In genomic region chr1:53300506-53300905, GRCm38 (mm10) we compare ENCODE assay signal across 25 mouse cellular contexts. TPM values are rescaled to one million over a fixed set of nuclear protein-coding genes. Genes with fewer than 3 reads are reported as not detected.
"Had no signal": no experiment of that assay in that cellular context is flagged by ENCODE, and none has a peak within 500 bp of the region (broad histone marks: within the 10 kb centered on the region; RNA-seq: fewer than 3 reads in every experiment).

No protein-coding gene starts in this region.

- H3K27ac ChIP-seq: lung, embryonic 15.5 days; macrophage; midbrain, embryonic 13.5 days; midbrain, embryonic 15.5 days; neural tube, embryonic 12.5 days; stomach, embryonic 15.5 days; stomach, postnatal 0 days had no signal

- H3K9ac ChIP-seq: lung, embryonic 15.5 days; midbrain, embryonic 13.5 days; midbrain, embryonic 15.5 days; neural tube, embryonic 12.5 days; stomach, embryonic 15.5 days had no signal

- H3K27me3 ChIP-seq: lung, embryonic 15.5 days; megakaryocyte, embryonic 14.5 days; midbrain, embryonic 13.5 days; midbrain, embryonic 15.5 days; neural tube, embryonic 12.5 days; stomach, embryonic 15.5 days had no signal

- H3K4me1 ChIP-seq: stomach, embryonic 15.5 days had no signal

- H3K36me3 ChIP-seq: neural tube, embryonic 12.5 days; stomach, embryonic 15.5 days had no signal

- DNase-seq: lung, adult 2 months; lung, postnatal 14 days; lung, postnatal 36 days; right cerebral cortex, postnatal 14 days; thymus, adult 2 months; thymus, postnatal 25 days; thymus, postnatal 4 days had no signal

- H3K4me3 ChIP-seq: lung, embryonic 15.5 days; megakaryocyte, embryonic 14.5 days; midbrain, embryonic 13.5 days; midbrain, embryonic 15.5 days; neural tube, embryonic 12.5 days; stomach, embryonic 15.5 days had no signal

RNA-seq across cellular contexts. Expression of gene Gm28778, which starts 3.6 kb away (rescaled TPM):
- total RNA-seq: megakaryocyte progenitor cell, adult 5-6 weeks; midbrain, postnatal 0 days; monocyte, adult 5-6 weeks; neutrophil, adult 5-6 weeks had no signal
- polyA plus RNA-seq: lung, embryonic 15.5 days; lung, postnatal 0 days; macrophage; midbrain, embryonic 11.5 days; midbrain, embryonic 13.5 days; midbrain, embryonic 15.5 days; midbrain, postnatal 0 days; neural tube, embryonic 12.5 days; neural tube, embryonic 14.5 days; stomach, embryonic 15.5 days; urinary bladder, adult 2 months had no signal

RNA-seq across cellular contexts. Expression of gene Asdurf, which starts 51.9 kb away (rescaled TPM):
- polyA plus RNA-seq: lung, adult 2 months; lung, embryonic 15.5 days; spleen, adult 2 months; testis, adult 2 months; thymus, adult 2 months; urinary bladder, adult 2 months had no signal
